ENCODE assay signal across 8 mouse cellular contexts in the genomic region with DNA sequence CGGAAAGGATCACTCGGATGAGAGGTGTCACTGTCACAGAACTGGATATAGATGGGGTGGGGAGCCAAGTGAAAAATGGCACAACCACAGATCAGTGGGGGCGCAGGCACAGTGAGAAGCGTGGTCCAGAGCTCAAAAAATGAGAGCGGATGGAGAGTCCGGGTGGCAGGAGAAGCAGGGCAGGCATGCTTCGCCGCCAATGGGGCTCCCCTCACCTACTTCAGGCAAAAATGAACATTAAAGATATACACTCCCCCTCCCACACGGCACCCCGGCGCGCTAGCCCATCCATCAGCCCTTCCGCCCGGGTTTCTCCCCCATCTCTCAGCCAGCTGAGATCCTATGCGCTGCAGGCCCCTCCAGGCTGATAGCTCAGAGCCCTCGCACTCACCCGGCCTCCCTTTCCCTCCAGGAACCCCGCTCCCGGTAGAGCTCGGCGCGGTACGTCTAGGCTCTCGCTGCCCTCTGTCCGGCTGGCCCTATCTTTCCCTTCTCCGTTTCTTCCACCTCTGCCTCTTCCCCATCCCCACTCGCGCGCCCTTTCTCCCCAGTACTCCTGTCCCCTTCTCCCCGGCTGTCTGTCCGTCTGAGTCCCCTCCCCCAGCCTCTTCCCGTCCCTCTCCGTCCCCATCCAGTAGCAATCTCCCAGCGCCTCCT. TPM values are rescaled to one million over a fixed set of nuclear protein-coding genes. Genes with fewer than 3 reads are reported as not detected.
A peak's percentile ranks its signal among the peaks of the same experiment; 100 is the strongest.
DNase-seq lines count a peak whose midpoint lies in the region; ATAC-seq and TF ChIP-seq lines count a peak whose summit lies in the region.

No protein-coding gene starts in this region.

- H3K9me3 ChIP-seq in heart, embryonic 12.5 days (replicated peaks), result no peaks in the 10 kb centered on the region
- no peaks in the 10 kb centered on the region for H3K9me3 ChIP-seq in hindbrain, embryonic 11.5 days (ENCODE audit: control insufficient read depth, low read length)
- no peaks in the 10 kb centered on the region for H3K9me3 ChIP-seq in liver, postnatal 0 days (ENCODE audit: low read length)

- no peak for TF ChIP-seq EP300 in liver, postnatal 0 days (IDR thresholded peaks at IDR 0.05; ENCODE audit: low read depth)

- no peaks in the 10 kb centered on the region for H3K27me3 ChIP-seq in heart, embryonic 12.5 days (replicated peaks)
- no peaks in the 10 kb centered on the region for H3K27me3 ChIP-seq in hindbrain, embryonic 11.5 days (ENCODE audit: control insufficient read depth, insufficient read depth, low read length)
- H3K27me3 ChIP-seq in liver, postnatal 0 days (ENCODE audit: insufficient read depth, low read length), result no peaks in the 10 kb centered on the region

- no peak for DNase-seq in heart, adult 18-20 months
- DNase-seq in urinary bladder, postnatal 25 days (ENCODE audit: low spot score), result peak; percentile 22
- no peak for DNase-seq in urinary bladder, postnatal 10 days (ENCODE audit: low spot score)
- DNase-seq in hindbrain, embryonic 11.5 days (ENCODE audit: low spot score), result no peak
- DNase-seq in liver, postnatal 0 days, result no peak
- DNase-seq in c-Kit-positive CD71-positive TER-119-positive erythroid progenitor cells, embryonic 14.5 days (ENCODE audit: low spot score), result no peak
- no peak for DNase-seq in spleen, postnatal 36 days (ENCODE audit: low spot score in 2 of 2)

- WGBS in heart, embryonic 12.5 days, result 6% methylated on average over 34 of the region's 34 CpGs
- 4% methylated on average over 31 of the region's 34 CpGs for WGBS in hindbrain, embryonic 11.5 days
- 8% methylated on average over 34 of the region's 34 CpGs for WGBS in liver, postnatal 0 days (ENCODE audit: insufficient replicate concordance)

- H3K4me3 ChIP-seq in heart, embryonic 12.5 days, result peak overlapping the region; percentile 62
- H3K4me3 ChIP-seq in hindbrain, embryonic 11.5 days (ENCODE audit: low read depth, low read length), result peak overlapping the region; percentile 74
- peak overlapping the region; percentile 70 for H3K4me3 ChIP-seq in liver, postnatal 0 days (ENCODE audit: low read depth, low read length)

- peaks cover 48% of the 10 kb centered on the region for H3K4me1 ChIP-seq in heart, embryonic 12.5 days (replicated peaks)
- H3K4me1 ChIP-seq in hindbrain, embryonic 11.5 days (replicated peaks; ENCODE audit: control insufficient read depth, insufficient read depth, low read length), result peaks cover 7% of the 10 kb centered on the region; the same call in 1 of the 2 replicates
- H3K4me1 ChIP-seq in liver, postnatal 0 days (ENCODE audit: insufficient read depth), result peaks cover 20% of the 10 kb centered on the region

- no peak for TF ChIP-seq CTCF in liver, postnatal 0 days (IDR thresholded peaks at IDR 0.05; ENCODE audit: low read depth)

- H3K9ac ChIP-seq in heart, embryonic 12.5 days, result peak overlapping the region; percentile 82
- H3K9ac ChIP-seq in hindbrain, embryonic 11.5 days (ENCODE audit: low read depth, low read length), result peak overlapping the region; percentile 94
- H3K9ac ChIP-seq in liver, postnatal 0 days (replicated peaks), result peak overlapping the region; percentile 47

- peak overlapping the region; percentile 93 for H3K4me2 ChIP-seq in heart, embryonic 12.5 days
- peak overlapping the region; percentile 53 for H3K4me2 ChIP-seq in hindbrain, embryonic 11.5 days (replicated peaks; ENCODE audit: low read depth, low read length)
- peak overlapping the region; percentile 95 for H3K4me2 ChIP-seq in liver, postnatal 0 days (ENCODE audit: low read depth, low read length)

- no peaks in the 10 kb centered on the region for H3K36me3 ChIP-seq in heart, embryonic 12.5 days
- H3K36me3 ChIP-seq in hindbrain, embryonic 11.5 days (ENCODE audit: control insufficient read depth, insufficient read depth, low read length), result no peaks in the 10 kb centered on the region
- no peaks in the 10 kb centered on the region for H3K36me3 ChIP-seq in liver, postnatal 0 days (replicated peaks; ENCODE audit: insufficient read depth, low read length)

- 0 out of 2 replicates have a peak overlapping the region, but pooled peaks have one; percentile 55 for H3K27ac ChIP-seq in heart, embryonic 12.5 days (ENCODE audit: poor library complexity, severe bottlenecking)
- H3K27ac ChIP-seq in hindbrain, embryonic 11.5 days (ENCODE audit: low read depth, low read length), result peak overlapping the region; percentile 73
- 0 out of 2 replicates have a peak overlapping the region, but pooled peaks have one; percentile 9 for H3K27ac ChIP-seq in liver, postnatal 0 days (ENCODE audit: low read depth)

- no peak for ATAC-seq in heart, embryonic 12.5 days (ENCODE audit: insufficient number of reproducible peaks, low FRiP score)
- peak; percentile 3 for ATAC-seq in hindbrain, embryonic 11.5 days (ENCODE audit: low FRiP score)
- no peak for ATAC-seq in liver, postnatal 0 days

RNA-seq across cellular contexts. Expression of gene Zfhx2, which starts 0.8 kb away (rescaled TPM):
- polyA plus RNA-seq in heart, embryonic 12.5 days (2016; fragmentation: Nextera tagmentation; extraction: Ambion mirVana), result 4.4 and 4.5 TPM in 2 replicates
- total RNA-seq in heart, adult 18-20 months (2021), result 1 to 10 TPM; 4.5 to 5.0 TPM
- polyA plus RNA-seq in hindbrain, embryonic 11.5 days (2014; fragmentation: Nextera tagmentation; extraction: Ambion mirVana), result 16.1 and 20.8 TPM in 2 replicates
- 0.78 and 1.0 TPM in 2 replicates for polyA plus RNA-seq in liver, postnatal 0 days (2015; fragmentation: Nextera tagmentation; extraction: Ambion mirVana)

RNA-seq across cellular contexts. Expression of gene Thtpa, which starts 3.2 kb away (rescaled TPM):
- polyA plus RNA-seq in heart, embryonic 12.5 days (2016; fragmentation: Nextera tagmentation; extraction: Ambion mirVana), result 14.3 and 14.8 TPM in 2 replicates
- total RNA-seq in heart, adult 18-20 months (2021), result 10 to 100 TPM; 11.3 to 12.9 TPM
- 18.2 and 20.9 TPM in 2 replicates for polyA plus RNA-seq in hindbrain, embryonic 11.5 days (2014; fragmentation: Nextera tagmentation; extraction: Ambion mirVana)
- 5.9 and 7.0 TPM in 2 replicates for polyA plus RNA-seq in liver, postnatal 0 days (2015; fragmentation: Nextera tagmentation; extraction: Ambion mirVana)

RNA-seq across cellular contexts. Expression of gene Ap1g2, which starts 15.1 kb away (rescaled TPM):
- 8.7 and 9.8 TPM in 2 replicates for polyA plus RNA-seq in heart, embryonic 12.5 days (2016; fragmentation: Nextera tagmentation; extraction: Ambion mirVana)
- 1 to 10 TPM; 3.3 to 8.3 TPM for total RNA-seq in heart, adult 18-20 months (2021)
- polyA plus RNA-seq in hindbrain, embryonic 11.5 days (2014; fragmentation: Nextera tagmentation; extraction: Ambion mirVana), result 9.0 and 9.4 TPM in 2 replicates
- 7.8 and 9.6 TPM in 2 replicates for polyA plus RNA-seq in liver, postnatal 0 days (2015; fragmentation: Nextera tagmentation; extraction: Ambion mirVana)

RNA-seq across cellular contexts. Expression of gene Jph4, which starts 25.4 kb away (rescaled TPM):
- 0.09 and 0.18 TPM in 2 replicates for polyA plus RNA-seq in heart, embryonic 12.5 days (2016; fragmentation: Nextera tagmentation; extraction: Ambion mirVana)
- total RNA-seq in heart, adult 18-20 months (2021), result under 1 TPM in 1 of 2 experiments, not detected in 1; 0.08 TPM
- polyA plus RNA-seq in hindbrain, embryonic 11.5 days (2014; fragmentation: Nextera tagmentation; extraction: Ambion mirVana), result 2.8 and 3.3 TPM in 2 replicates
- polyA plus RNA-seq in liver, postnatal 0 days (2015; fragmentation: Nextera tagmentation; extraction: Ambion mirVana), result not detected in 2 replicates

Comparison
In these comparisons a context has a peak if more than half of its experiments do, and no peak if none do; other contexts are left out.
1. H3K27ac ChIP-seq: peak in every context shown above with its lines; median percentile 73 in hindbrain, embryonic 11.5 days; 55 in heart, embryonic 12.5 days; 9 in liver, postnatal 0 days.